Mouse (Mus musculus) ovary, adult 10 weeks (tissue): ENCODE results near the gene Adcyap1r1. TPM values are rescaled to one million over a fixed set of nuclear protein-coding genes. Genes with fewer than 3 reads are reported as not detected.

Experiments used
- polyA plus RNA-seq: library from polyadenylated mRNA; stranded (reverse); fragments of 350-450 nt; fragmentation: Illumina TruSeq; extraction: RNeasy Lipid Tissue Mini Kit (QIAGEN cat#74804); gene quantifications from one replicate; pipeline ENCODE4 v1.2.3, GENCODE M21; 2014

Adcyap1r1 gene
- 2.9 TPM for polyA plus RNA-seq

DNA sequence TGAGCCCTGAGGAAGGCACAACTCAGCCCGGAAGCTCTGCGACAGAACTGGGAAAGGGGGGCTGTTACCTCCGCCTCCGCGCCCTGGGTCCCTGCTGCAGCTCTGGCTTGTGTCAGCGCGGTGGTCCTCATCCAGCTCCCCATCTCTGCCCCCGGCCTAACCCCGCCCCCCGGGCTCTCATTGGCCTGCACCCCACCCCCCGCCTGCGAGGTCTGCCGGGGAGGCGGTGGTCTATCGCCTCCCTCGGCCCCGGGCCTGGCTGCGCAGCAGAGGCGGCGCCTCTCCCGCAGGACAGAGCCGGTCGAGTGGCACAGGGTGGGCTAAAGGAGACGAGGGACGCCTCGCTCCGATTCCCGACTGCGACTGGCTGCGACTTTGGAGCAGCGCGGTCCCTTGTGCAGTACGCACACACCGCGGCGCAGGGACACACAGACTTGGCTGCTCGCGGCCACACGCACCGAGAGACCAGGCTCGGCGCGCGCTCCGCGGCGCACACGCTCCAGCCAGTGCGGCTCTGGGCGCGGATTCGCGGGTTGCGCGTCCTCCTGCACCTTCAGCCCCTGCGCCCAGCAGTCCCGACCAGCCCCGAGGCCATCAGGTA is at the start of gene Adcyap1r1:
Adcyap1r1 (plus strand) TSS at position 208 of the 601 bp plus-strand sequence.

Other genes starting within 250 kb of the Adcyap1r1 start
- gene Mindy4, start 248.6 kb upstream of the Adcyap1r1 start, polyA plus RNA-seq = 5.2 TPM
- 8.2 TPM for gene Aqp1, start 115.5 kb upstream of the Adcyap1r1 start, polyA plus RNA-seq
- not detected for gene Ghrhr, start 75.7 kb upstream of the Adcyap1r1 start, polyA plus RNA-seq
- gene Neurod6, start 229.3 kb downstream of the Adcyap1r1 start, polyA plus RNA-seq = not detected